Mouse (Mus musculus): ENCODE measurements around the gene Pawr.
"Not testable (repeated sequence)": the region's sequence is repeated elsewhere in the genome, so short reads cannot be mapped to it uniquely, and the experiment has no call there.

The Pawr gene

GRCm38 (mm10) chr10:108314396-108314795, 17.5 kb upstream of the Pawr start:
- no peak for DNase-seq (ENCODE audit: low spot score)

DNA sequence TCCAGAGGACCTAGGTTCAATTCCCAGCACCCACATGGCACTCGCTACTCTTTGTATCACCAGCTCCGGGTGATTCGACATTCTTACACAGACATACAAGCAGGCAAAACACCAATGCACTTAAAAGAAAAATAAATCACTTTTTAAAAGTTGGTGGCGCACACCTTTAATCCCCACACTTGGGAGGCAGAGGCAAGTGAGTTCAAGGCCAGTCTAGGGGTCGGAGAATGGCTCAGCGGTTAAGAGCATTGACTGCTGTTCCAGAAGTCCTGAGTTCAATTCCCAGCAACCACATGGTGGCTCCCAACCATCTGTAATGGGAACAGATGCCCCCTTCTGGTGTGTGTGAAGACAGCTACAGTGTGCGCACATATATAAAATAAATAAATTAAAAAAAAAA, 16.7 kb upstream of the Pawr start:
- DNase-seq (ENCODE audit: low spot score): no peak

DNA sequence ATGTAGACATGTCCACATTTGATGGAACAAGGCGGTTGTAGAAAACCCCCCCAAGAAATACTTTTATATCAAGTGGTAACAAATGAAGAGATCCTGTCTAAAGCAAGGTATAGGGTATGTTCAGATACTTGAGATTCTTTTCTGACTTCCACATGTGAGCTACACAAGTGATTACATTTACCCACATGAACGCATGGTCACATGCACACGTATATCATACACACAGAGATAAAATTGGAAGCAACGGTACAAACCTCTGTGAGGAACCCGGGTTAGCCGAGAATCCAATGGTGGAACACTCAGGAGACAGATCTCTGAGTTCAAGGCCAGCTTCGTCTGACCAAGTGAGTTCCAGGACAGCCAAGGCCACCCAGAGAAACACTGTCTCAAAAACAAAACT, 3.6 kb upstream of the Pawr start:
- no peak for DNase-seq (ENCODE audit: low spot score)

- DNase-seq (ENCODE audit: low spot score): no peak
These were observed 2.9 kb upstream of the Pawr start for GRCm38 (mm10) chr10:108328983-108329382.

DNA sequence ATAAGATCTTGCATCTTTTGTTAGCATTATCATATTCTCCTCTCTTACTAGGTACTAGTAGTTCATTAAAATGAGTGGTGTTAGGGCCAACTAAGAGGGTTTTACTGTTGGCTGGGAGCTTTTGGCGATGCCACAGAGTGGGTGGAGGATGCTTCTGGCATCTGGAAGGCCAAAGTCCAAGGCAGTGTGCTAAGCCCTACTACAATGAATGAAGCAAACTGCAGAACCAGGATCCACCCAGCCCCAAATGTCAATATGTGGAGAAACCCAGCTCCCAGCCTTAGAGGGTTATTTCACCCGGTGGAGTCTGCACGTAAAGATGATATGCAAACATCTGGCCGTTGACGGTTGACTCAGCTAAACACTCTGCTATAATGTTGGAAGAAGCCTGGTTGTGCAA, 2.1 kb upstream of the Pawr start:
- no peak for DNase-seq (ENCODE audit: low spot score)

DNA sequence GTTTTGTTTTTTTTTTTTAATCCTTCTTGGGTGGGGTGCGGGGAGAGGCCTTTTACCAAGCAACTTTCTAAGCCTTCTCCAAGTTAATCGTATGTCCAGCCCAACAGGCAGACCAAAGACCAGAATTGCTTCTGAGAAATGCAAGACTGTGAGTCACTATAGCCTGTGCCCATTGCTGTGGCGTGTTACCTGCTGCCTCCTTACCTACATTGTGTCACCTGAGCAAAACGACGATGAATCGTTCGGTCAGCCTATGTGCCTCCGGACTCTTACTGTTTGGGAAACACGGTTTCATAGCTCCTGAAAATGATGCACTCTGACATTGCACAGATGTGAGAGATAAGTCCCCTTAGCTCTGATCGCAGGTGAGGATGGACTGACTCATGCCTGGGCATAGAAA, 957 bp upstream of the Pawr start:
- peak; percentile 13 for DNase-seq (ENCODE audit: low spot score)

- DNase-seq (ENCODE audit: low spot score): peak; percentile 48
These were observed 935 bp downstream of the Pawr start for GRCm38 (mm10) chr10:108332571-108333541.

DNA sequence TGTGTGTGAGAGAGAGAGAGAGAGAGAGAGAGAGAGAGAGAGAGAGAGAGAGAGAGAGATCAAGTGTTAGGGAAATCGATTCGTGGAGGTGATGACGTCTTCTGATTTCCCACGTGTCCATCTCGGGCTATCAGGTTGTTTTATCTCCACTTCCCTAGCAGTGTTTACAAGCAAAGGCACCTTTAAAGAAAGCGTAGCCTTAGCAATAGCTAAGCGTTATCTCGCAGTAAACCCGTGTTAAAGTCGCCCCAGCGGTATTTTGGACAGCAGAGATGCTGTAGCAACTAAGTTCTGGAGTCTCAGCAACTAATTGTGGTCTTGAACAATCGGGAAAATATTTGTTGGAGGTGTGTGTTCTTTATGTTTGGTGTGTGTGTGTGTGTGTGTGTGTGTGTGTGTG, 1.7 kb downstream of the Pawr start:
- DNase-seq (ENCODE audit: low spot score): no peak

DNA sequence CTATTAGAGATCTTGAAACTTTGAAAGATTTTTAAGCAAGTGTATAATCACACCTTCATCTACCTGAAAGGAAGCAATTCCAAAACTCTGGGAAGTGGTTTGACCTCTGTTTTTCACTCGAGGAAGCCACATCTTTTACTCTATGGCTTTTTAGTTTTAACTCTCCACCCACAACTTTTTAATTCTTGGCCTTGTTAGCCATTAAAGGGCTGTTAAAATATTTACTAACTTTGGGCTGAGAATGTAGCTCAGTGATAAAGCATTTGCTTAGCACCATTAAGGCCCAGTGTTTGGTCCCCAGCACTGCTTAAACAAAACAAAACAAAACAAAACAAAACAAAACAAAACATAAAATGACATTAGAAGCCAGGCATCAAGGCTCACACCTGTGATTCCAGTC, 2.2 kb downstream of the Pawr start:
- DNase-seq (ENCODE audit: low spot score): no peak

DNA sequence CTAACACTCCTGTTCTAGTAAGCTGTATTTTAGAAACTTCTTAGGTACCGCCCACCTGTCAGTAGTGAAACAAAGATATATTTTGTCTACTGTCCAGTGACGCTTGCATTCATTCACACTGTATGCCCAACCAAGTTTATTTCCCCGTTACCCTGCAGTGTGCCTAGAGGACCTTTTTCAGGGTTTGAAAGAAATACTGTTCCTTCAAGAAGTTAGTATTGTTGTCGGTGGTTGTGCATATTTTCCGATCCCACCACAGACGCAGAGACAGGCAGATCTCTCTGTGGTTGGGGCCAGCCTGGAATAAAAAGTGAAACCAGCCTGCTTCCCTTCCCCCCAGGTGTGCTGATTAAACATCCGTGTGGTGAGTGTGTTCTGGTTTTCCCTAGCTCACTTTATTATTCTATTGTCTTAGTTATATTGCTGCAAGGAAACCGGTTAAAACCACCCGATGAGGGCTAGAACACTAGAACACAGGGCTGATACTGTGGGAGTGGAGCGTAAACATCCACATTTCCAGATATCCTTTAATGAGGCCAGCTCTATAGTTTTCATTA, 3.9 kb downstream of the Pawr start:
- no peak for DNase-seq (ENCODE audit: low spot score)

GRCm38 (mm10) chr10:108336581-108336980, 4.7 kb downstream of the Pawr start:
- DNase-seq (ENCODE audit: low spot score): no peak

DNA sequence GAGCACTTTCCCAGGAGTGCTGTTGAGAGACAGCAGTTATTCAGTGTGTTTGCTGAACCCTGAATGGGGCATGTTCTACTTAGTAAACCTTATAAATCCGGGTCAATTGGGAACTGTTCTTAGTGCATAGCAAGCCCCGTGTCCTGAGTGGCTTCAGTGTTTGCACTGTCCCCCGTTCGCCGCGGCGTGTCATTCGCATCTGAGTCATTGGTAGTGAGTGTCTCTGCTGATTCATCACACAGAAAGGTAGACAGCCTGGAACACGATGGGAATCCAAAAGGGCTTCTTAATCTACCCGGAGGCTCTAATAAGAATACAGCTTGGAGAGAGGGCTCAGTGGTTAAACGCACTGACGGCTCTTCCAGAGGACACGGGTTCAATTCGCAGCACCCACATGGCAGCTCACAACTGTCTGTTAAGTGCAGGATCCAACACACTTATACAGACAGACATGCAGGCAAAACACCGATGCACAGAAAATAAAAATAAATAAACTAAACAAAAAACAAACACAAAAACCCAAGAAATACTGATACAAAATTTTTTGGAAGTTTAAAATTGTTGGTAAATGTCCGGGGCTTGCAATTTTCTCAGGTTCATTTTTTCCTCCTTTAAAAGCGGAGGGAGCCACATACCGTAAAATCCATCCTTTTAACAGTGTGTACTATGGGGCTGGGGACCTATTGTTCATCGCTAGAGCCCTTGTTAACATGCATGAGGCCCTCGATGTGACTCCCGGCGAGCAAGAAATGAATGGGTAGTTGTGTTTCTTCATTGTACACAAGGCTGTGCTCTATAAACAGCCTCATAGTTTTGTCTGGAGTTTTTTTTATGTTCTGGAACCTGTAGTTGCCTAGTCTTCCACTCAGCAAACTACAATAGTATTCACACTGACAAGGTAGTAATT, 6.4 kb downstream of the Pawr start:
- DNase-seq (ENCODE audit: low spot score): no peak

DNA sequence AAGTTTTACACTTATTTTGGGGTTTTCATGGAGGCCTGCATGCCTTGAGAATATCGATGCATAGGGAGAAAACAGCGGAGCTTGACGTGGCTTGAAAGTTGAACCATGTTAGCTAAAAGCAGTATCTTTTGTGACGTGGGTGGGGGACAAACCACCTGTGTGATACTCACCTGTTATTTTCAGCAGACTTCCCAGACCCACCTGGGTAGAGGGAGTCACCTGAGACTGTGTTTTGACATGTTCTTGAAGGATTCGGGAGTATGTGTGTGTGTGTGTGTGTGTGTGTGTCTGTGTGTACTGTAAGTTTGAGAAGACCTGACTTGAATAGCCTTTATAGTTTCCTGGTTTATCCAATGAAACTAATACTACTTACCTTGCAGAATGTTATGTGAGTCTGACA, 7.2 kb downstream of the Pawr start:
- no peak for DNase-seq (ENCODE audit: low spot score)

- no peak for DNase-seq (ENCODE audit: low spot score)
These were observed 8.0 kb downstream of the Pawr start for GRCm38 (mm10) chr10:108339872-108340271.

- no peak for DNase-seq (ENCODE audit: low spot score)
These were observed 11.8 kb downstream of the Pawr start for GRCm38 (mm10) chr10:108343734-108344133.

GRCm38 (mm10) chr10:108345123-108345522, 13.2 kb downstream of the Pawr start:
- no peak for DNase-seq (ENCODE audit: low spot score)

DNA sequence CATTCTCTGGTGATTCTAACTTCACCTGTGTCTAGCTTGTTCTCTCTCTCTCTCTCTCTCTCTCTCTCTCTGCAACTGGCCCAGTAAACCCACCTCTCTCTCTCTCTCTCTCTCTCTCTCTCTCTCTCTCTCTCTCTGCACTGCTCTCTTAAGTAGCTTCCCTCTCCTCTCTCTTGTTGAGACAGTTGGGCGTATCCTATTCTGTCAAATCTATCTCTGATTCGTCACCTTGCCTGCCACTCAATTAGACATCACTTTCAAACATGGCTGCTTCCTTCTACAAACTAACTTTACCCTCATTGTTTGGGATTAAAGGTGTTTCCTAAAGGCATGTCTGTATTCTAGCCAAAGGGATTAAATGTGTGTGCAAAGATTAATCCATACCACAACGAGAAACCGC, 14.4 kb downstream of the Pawr start:
- not testable (repeated sequence) for DNase-seq (ENCODE audit: low spot score)

DNA sequence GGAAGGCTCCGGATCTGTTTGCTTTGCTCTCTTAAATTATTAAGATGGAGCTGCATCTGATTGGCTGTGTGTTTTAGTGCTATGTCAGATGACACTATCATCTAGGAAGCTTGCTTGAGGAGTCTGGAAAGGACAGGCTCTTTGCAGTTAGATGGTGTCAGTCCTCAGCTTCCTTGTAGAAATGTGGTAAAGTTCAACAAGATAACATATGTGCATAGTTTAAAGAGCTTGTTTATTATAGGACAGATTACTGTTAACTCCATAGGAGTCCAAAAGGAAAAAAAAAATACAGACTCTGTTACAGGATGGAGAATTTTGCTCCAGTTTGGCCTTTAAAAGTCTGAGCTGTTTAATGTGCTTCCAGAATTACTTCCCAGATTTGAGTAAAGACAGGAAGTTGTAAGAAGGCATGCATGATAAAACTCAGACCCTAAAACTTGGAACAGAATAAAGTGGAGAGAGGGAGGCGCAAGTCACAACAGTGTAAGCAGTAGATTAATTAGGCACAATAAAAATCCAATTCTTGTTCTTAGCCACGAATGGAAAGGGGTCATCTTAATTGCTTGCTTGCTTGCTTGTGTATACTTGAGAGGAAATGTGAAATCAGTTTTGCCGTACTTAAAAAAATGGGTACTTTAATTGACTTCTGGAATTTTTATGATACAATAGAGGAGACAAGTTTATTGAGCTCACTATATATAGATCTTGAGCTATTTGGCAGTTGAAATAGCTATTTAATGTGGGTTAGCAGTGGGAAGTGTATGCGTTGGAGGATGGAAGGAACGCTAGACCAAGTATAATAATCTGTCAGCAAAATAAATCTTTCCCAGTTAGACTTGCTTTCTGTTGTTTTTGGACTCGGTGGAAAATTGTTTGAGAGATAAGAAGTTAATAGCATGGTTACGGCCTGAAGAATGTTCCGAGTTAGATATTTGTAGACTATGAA, 18.5 kb downstream of the Pawr start:
- no peak for DNase-seq (ENCODE audit: low spot score)

GRCm38 (mm10) chr10:108352944-108353343, 21.0 kb downstream of the Pawr start:
- no peak for DNase-seq (ENCODE audit: low spot score)

DNA sequence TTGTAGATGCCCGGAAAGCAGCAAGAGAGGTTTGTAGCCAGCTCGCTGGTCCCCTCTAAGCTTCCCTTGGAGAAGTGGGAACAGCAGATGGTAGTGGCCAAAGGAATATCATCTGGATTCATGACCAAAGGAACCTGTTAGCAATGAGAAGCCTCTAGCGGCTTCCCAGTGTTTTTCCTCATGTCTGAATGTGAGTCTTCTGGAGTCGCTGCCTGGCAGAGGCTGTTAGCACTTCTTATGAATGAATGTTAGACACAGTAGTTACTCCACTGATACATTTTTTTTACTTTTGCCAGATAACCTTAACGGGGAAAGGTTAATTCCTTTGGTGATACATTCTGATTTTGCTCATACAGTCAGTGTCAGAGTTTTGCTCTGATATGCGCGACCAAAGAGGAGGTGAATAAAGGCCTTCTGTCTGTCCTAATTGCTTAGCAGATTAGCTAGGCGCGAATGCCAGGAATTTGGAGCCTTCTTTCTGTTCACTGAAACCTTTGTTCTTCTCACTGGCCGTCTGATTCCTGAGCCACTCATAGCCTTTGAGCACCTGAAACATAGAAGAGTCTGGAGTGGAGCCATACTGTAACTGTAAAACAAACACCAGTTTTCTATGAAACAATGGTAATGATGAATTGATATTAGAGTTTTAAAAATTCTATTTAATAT, 22.9 kb downstream of the Pawr start:
- DNase-seq (ENCODE audit: low spot score): no peak

DNA sequence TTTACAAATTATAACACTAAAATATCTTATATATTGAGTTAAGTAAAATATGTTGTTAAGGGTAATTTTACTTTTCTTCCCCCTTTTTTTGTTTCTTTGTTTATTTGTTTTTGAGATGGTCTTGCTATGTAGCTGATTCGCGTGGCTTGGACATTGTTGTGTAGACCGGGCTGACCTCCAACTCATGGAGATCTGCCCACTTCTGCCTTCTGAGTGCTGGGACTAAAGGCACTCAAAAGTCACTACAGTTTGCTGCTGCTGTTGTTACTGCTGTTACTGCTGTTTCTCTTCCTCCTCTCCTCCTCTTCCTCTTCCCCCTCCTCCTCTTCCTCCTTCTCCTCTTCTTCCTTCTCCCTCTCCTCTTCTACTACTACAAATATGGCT, 23.5 kb downstream of the Pawr start:
- no peak for DNase-seq (ENCODE audit: low spot score)
